Mouse (Mus musculus) neural tube, embryonic 11.5 days (tissue): ENCODE results near the gene Fam198b. TPM values are rescaled to one million over a fixed set of nuclear protein-coding genes. Genes with fewer than 3 reads are reported as not detected.

ENCODE experiments used
- ATAC-seq: fragments of 200-750 bp; cut with Nextera tagmentation; 2 replicates; pipeline ENCODE4 v1.8.0; 2017; ENCODE audit warnings: moderate number of reproducible peaks, mild to moderate bottlenecking, moderate TSS enrichment, moderate library complexity; ENCODE audit not compliant: insufficient read depth, low FRiP score, low TSS enrichment
- DNase-seq: peaks from one replicate; pipeline ENCODE4 v3.0.0-alpha.2; 2015; ENCODE audit warnings: low spot score
- H3K27ac ChIP-seq: fragments of 300-500 bp; sonication (generic); 2 replicates; pipeline ENCODE4 v1.5.1; 2014; ENCODE audit warnings: low read depth, mild to moderate bottlenecking, low read length
- H3K27me3 ChIP-seq: fragments of 300-500 bp; sonication (generic); 2 replicates; pipeline ENCODE4 v1.6.1; 2014; ENCODE audit warnings: mild to moderate bottlenecking, low read length, mixed read lengths; ENCODE audit not compliant: control insufficient read depth, insufficient read depth
- H3K36me3 ChIP-seq: fragments of 300-500 bp; sonication (generic); 2 replicates; pipeline ENCODE4 v1.6.1; 2014; ENCODE audit warnings: mild to moderate bottlenecking, low read length, moderate library complexity, mixed read lengths; ENCODE audit not compliant: control insufficient read depth, insufficient read depth
- H3K4me1 ChIP-seq: fragments of 300-500 bp; sonication (generic); 2 replicates; pipeline ENCODE4 v1.6.1; 2014; ENCODE audit warnings: low read length, mixed read lengths; ENCODE audit not compliant: control insufficient read depth, insufficient read depth
- H3K4me2 ChIP-seq: fragments of 300-500 bp; sonication (generic); 2 replicates; pipeline ENCODE4 v1.6.1; 2014; ENCODE audit warnings: low read depth, mild to moderate bottlenecking, moderate library complexity
- H3K4me3 ChIP-seq: fragments of 300-500 bp; sonication (generic); 2 replicates; pipeline ENCODE4 v1.5.1; 2014; ENCODE audit warnings: low read depth, low read length
- H3K9ac ChIP-seq: fragments of 300-500 bp; sonication (generic); 2 replicates; pipeline ENCODE4 v1.6.1; 2014; ENCODE audit warnings: mild to moderate bottlenecking, low read length
- H3K9me3 ChIP-seq: fragments of 300-500 bp; sonication (generic); 2 replicates; pipeline ENCODE4 v1.6.1; 2016; ENCODE audit warnings: low read length; ENCODE audit not compliant: control insufficient read depth
- WGBS: fragments of 180-500 bp; shearing (Covaris S2); extraction: QIAGEN DNeasy Blood & Tissue Kit; methylation state at CpG from one replicate; pipeline ENCODE4 v1.1.7; 2014; 5-methylcytosine and 5-hydroxymethylcytosine counted together
- polyA plus RNA-seq: library from polyadenylated mRNA; unstranded; fragments of >200 nt; fragmentation: Nextera tagmentation; extraction: Ambion mirVana; gene quantifications from 2 replicates; pipeline ENCODE4 v1.2.1, GENCODE M21; 2014

The Fam198b gene
- polyA plus RNA-seq, 1 experiment from 2014 or later, result 5.5 TPM

GRCm38 (mm10) chr3:79875471-79875870 lies 8.9 kb upstream of the Fam198b start:
- H3K27ac ChIP-seq, result no peak overlapping the region
- H3K4me1 ChIP-seq, result 0 out of 2 replicates have a peak, but pooled peaks cover 2% of the 10 kb centered on the region
- H3K36me3 ChIP-seq, result no peaks in the 10 kb centered on the region
- H3K4me2 ChIP-seq, result no peak overlapping the region
- no peak for DNase-seq
- ATAC-seq, result no peak
- 91% methylated on average over 5 of the region's 5 CpGs for WGBS
- H3K9me3 ChIP-seq, result no peaks in the 10 kb centered on the region
- H3K9ac ChIP-seq, result no peak overlapping the region
- H3K4me3 ChIP-seq, result no peak overlapping the region
- H3K27me3 ChIP-seq, result no peaks in the 10 kb centered on the region

GRCm38 (mm10) chr3:79878350-79878749 lies 6.0 kb upstream of the Fam198b start:
- Histone ChIP-seq H3K9ac (no peak overlapping the region), H3K36me3 (no peaks in the 10 kb centered on the region), H3K4me2 (no peak overlapping the region), H3K4me1 (0 out of 2 replicates have a peak, but pooled peaks cover 2% of the 10 kb centered on the region), H3K27ac (no peak overlapping the region), H3K4me3 (no peak overlapping the region), H3K9me3 (no peaks in the 10 kb centered on the region), H3K27me3 (no peaks in the 10 kb centered on the region)
- 64% methylated on average over 3 of the region's 3 CpGs for WGBS
- no peak for DNase-seq
- no peak for ATAC-seq

- WGBS, result 37% methylated on average over 9 of the region's 9 CpGs
- Histone ChIP-seq H3K9me3 (no peaks in the 10 kb centered on the region), H3K4me2 (no peak overlapping the region), H3K4me1 (0 out of 2 replicates have a peak, but pooled peaks cover 2% of the 10 kb centered on the region), H3K27ac (no peak overlapping the region), H3K9ac (no peak overlapping the region), H3K36me3 (no peaks in the 10 kb centered on the region), H3K4me3 (no peak overlapping the region), H3K27me3 (no peaks in the 10 kb centered on the region)
- no peak for DNase-seq
- no peak for ATAC-seq
Measured at GRCm38 (mm10) chr3:79879246-79879645, 5.1 kb upstream of the Fam198b start.

- no peak for DNase-seq
- H3K4me1 ChIP-seq, result 0 out of 2 replicates have a peak, but pooled peaks cover 2% of the 10 kb centered on the region
- no peaks in the 10 kb centered on the region for H3K27me3 ChIP-seq
- no peak overlapping the region for H3K4me2 ChIP-seq
- H3K36me3 ChIP-seq, result no peaks in the 10 kb centered on the region
- no peak overlapping the region for H3K4me3 ChIP-seq
- no peaks in the 10 kb centered on the region for H3K9me3 ChIP-seq
- WGBS, result 63% methylated on average over 2 of the region's 2 CpGs
- H3K27ac ChIP-seq, result no peak overlapping the region
- no peak for ATAC-seq
- no peak overlapping the region for H3K9ac ChIP-seq
Measured at GRCm38 (mm10) chr3:79881645-79882044, 2.7 kb upstream of the Fam198b start.

GRCm38 (mm10) chr3:79883092-79883491 lies 1.2 kb upstream of the Fam198b start:
- H3K4me3 ChIP-seq, result no peak overlapping the region
- H3K36me3 ChIP-seq, result no peaks in the 10 kb centered on the region
- DNase-seq, result peak; percentile 60
- ATAC-seq, result no peak
- no peak overlapping the region for H3K4me2 ChIP-seq
- H3K27ac ChIP-seq, result no peak overlapping the region
- no peaks in the 10 kb centered on the region for H3K9me3 ChIP-seq
- H3K9ac ChIP-seq, result no peak overlapping the region
- 0 out of 2 replicates have a peak, but pooled peaks cover 5% of the 10 kb centered on the region for H3K4me1 ChIP-seq
- H3K27me3 ChIP-seq, result no peaks in the 10 kb centered on the region
- 43% methylated on average over 7 of the region's 7 CpGs for WGBS

GRCm38 (mm10) chr3:79884761-79885189 lies 442 bp downstream of the Fam198b start:
- Histone ChIP-seq H3K4me2 (peak overlapping the region; percentile 24), H3K27me3 (no peaks in the 10 kb centered on the region), H3K27ac (no peak overlapping the region), H3K9ac (no peak overlapping the region; the same call in 1 of the 2 replicates), H3K4me3 (no peak overlapping the region), H3K4me1 (0 out of 2 replicates have a peak, but pooled peaks cover 2% of the 10 kb centered on the region), H3K9me3 (no peaks in the 10 kb centered on the region), H3K36me3 (no peaks in the 10 kb centered on the region)
- 14% methylated on average over 9 of the region's 9 CpGs for WGBS
- peak; percentile 70 for DNase-seq
- peak; percentile 33; the same call in 1 of the 2 replicates for ATAC-seq

GRCm38 (mm10) chr3:79885686-79886356 lies 1.5 kb downstream of the Fam198b start:
- Histone ChIP-seq H3K27ac (peak overlapping the region; percentile 53), H3K4me2 (peak overlapping the region; percentile 40), H3K4me1 (0 out of 2 replicates have a peak, but pooled peaks cover 2% of the 10 kb centered on the region), H3K4me3 (peak overlapping the region; percentile 13; the same call in 1 of the 2 replicates), H3K36me3 (no peaks in the 10 kb centered on the region), H3K9me3 (no peaks in the 10 kb centered on the region), H3K27me3 (no peaks in the 10 kb centered on the region), H3K9ac (no peak overlapping the region)
- 0 out of 2 replicates have a peak, but pooled peaks have one; percentile 26 for ATAC-seq
- DNase-seq, result peak; percentile 58
- whole genome bisulfite sequencing, result 17% methylated on average over 19 of the region's 19 CpGs

GRCm38 (mm10) chr3:79886357-79887091 lies 2.2 kb downstream of the Fam198b start:
- 81% methylated on average over 23 of the region's 23 CpGs for WGBS
- DNase-seq (peak; percentile 19), ATAC-seq (no peak)

More at GRCm38 (mm10) chr3:79886357-79887091, 2.2 kb downstream of the Fam198b start:
- 0 out of 2 replicates have a peak, but pooled peaks cover 2% of the 10 kb centered on the region for H3K4me1 ChIP-seq
- H3K27ac ChIP-seq, result peak overlapping the region; percentile 53
- no peaks in the 10 kb centered on the region for H3K9me3 ChIP-seq
- no peaks in the 10 kb centered on the region for H3K36me3 ChIP-seq
- H3K27me3 ChIP-seq, result no peaks in the 10 kb centered on the region
- peak overlapping the region; percentile 13; the same call in 1 of the 2 replicates for H3K4me3 ChIP-seq
- H3K4me2 ChIP-seq, result peak overlapping the region; percentile 40
- H3K9ac ChIP-seq, result no peak overlapping the region
